Mouse (Mus musculus) neural tube, embryonic 15.5 days (tissue): Measurements from ENCODE around the gene Asap2. TPM values are rescaled to one million over a fixed set of nuclear protein-coding genes. Genes with fewer than 3 reads are reported as not detected.

Experiments used
- ATAC-seq: fragments of 200-750 bp; cut with Nextera tagmentation; 2 replicates; pipeline ENCODE4 v1.8.0; 2017; ENCODE audit warnings: mild to moderate bottlenecking, moderate TSS enrichment, moderate library complexity; ENCODE audit not compliant: low FRiP score
- H3K27ac ChIP-seq: fragments of 300-500 bp; sonication (generic); replicated peaks from 2 replicates; pipeline ENCODE4 v1.5.1; 2015; ENCODE audit warnings: mild to moderate bottlenecking, inconsistent platforms
- H3K27me3 ChIP-seq: fragments of 300-500 bp; sonication (generic); replicated peaks from 2 replicates; pipeline ENCODE4 v1.6.1; 2015; ENCODE audit warnings: inconsistent platforms
- H3K36me3 ChIP-seq: fragments of 300-500 bp; sonication (generic); 2 replicates; pipeline ENCODE4 v1.6.1; 2015; ENCODE audit warnings: inconsistent platforms
- H3K4me1 ChIP-seq: fragments of 300-500 bp; sonication (generic); 2 replicates; pipeline ENCODE4 v1.6.1; 2015; ENCODE audit warnings: inconsistent platforms
- H3K4me2 ChIP-seq: fragments of 300-500 bp; sonication (generic); 2 replicates; pipeline ENCODE4 v1.6.1; 2015; ENCODE audit warnings: inconsistent platforms, mild to moderate bottlenecking, moderate library complexity
- H3K4me3 ChIP-seq: fragments of 300-500 bp; sonication (generic); replicated peaks from 2 replicates; pipeline ENCODE4 v1.5.1; 2015; ENCODE audit warnings: mild to moderate bottlenecking, inconsistent platforms
- H3K9ac ChIP-seq: fragments of 300-500 bp; sonication (generic); replicated peaks from 2 replicates; pipeline ENCODE4 v1.6.1; 2015; ENCODE audit warnings: mild to moderate bottlenecking, inconsistent platforms
- H3K9me3 ChIP-seq: fragments of 300-500 bp; sonication (generic); replicated peaks from 2 replicates; pipeline ENCODE4 v1.6.1; 2016; ENCODE audit warnings: inconsistent platforms
- WGBS: fragments of 180-500 bp; shearing (Covaris S2); methylation state at CpG from one replicate; pipeline ENCODE4 v1.1.7; 2015; ENCODE audit warnings: mixed read lengths; 5-methylcytosine and 5-hydroxymethylcytosine counted together
- polyA plus RNA-seq: library from polyadenylated mRNA; unstranded; fragments of >200 nt; fragmentation: Nextera tagmentation; extraction: Ambion mirVana; gene quantifications from 2 replicates; pipeline ENCODE4 v1.2.1, GENCODE M21; 2015

Asap2 gene
- polyA plus RNA-seq, 1 experiment from 2014 or later = 10.8 TPM

- H3K9ac ChIP-seq = peak overlapping the region; percentile 89
- peak overlapping the region; percentile 67 for H3K4me2 ChIP-seq
- ATAC-seq = peak; percentile 77
- H3K36me3 ChIP-seq = no peaks in the 10 kb centered on the region
- peaks cover 13% of the 10 kb centered on the region for H3K4me1 ChIP-seq
- no peaks in the 10 kb centered on the region for H3K9me3 ChIP-seq
- H3K27me3 ChIP-seq = no peaks in the 10 kb centered on the region
- WGBS = under 1% methylated on average over 17 of the region's 17 CpGs
- H3K27ac ChIP-seq = peak overlapping the region; percentile 90
- H3K4me3 ChIP-seq = peak overlapping the region; percentile 86
These were observed 122.2 kb downstream of the Asap2 start for GRCm38 (mm10) chr12:21112453-21112857.

- H3K36me3 ChIP-seq = no peaks in the 10 kb centered on the region
- 65% methylated on average over 3 of the region's 3 CpGs for WGBS
- H3K4me1 ChIP-seq = peaks cover 14% of the 10 kb centered on the region
- H3K4me2 ChIP-seq = no peak overlapping the region
- no peak overlapping the region for H3K4me3 ChIP-seq
- H3K9me3 ChIP-seq = no peaks in the 10 kb centered on the region
- H3K27me3 ChIP-seq = no peaks in the 10 kb centered on the region
- no peak overlapping the region for H3K27ac ChIP-seq
- H3K9ac ChIP-seq = no peak overlapping the region
- ATAC-seq = 0 out of 2 replicates have a peak, but pooled peaks have one; percentile 63
These were observed 129.2 kb downstream of the Asap2 start for GRCm38 (mm10) chr12:21119446-21119845.

DNA sequence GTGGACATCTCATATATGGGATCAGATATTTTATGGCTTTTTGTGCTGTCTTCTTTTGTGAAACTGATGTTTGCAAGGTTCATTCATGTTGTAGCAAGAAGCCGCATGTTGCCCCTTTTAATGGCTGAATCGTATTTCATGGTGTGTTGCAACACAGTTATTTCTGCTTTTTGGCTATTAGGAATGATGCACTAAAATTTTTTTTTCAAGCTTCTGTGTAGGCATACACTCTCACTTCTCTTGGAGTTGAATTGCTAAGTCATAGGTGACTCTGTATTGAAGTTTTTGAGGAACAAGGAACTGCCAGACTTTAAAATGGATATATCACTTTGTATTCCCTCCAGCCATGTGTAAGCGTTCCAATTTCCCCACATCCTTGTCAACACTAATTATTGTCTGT is 132.6 kb downstream of the Asap2 start:
- ATAC-seq = no peak

DNA sequence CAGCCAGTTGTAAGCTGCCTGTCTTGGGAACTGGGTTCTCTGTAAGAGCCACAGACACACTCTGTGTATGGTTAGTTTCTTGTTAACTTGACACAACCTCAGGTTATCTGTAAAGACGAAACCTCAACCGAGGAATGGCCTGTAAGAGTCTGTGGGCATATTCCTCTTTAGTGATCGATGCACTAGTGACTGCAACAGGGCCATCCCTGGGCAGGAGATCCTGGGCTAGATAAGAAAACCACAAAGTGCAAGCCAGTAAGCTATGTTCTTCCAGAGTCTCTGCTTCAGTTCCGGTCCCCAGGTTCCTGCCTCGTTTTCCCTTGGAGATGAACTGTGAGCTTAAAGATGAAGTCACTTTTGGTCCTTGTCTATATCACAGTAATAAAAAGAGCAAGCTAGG is 133.4 kb downstream of the Asap2 start:
- H3K36me3 ChIP-seq = no peaks in the 10 kb centered on the region
- no peaks in the 10 kb centered on the region for H3K9me3 ChIP-seq
- H3K4me3 ChIP-seq = no peak overlapping the region
- H3K9ac ChIP-seq = no peak overlapping the region
- peaks cover 28% of the 10 kb centered on the region for H3K4me1 ChIP-seq
- H3K27ac ChIP-seq = no peak overlapping the region
- H3K27me3 ChIP-seq = no peaks in the 10 kb centered on the region
- no peak overlapping the region for H3K4me2 ChIP-seq
- 89% methylated on average over 5 of the region's 5 CpGs for WGBS
- ATAC-seq = no peak

More for the DNA sequence above, 132.6 kb downstream of the Asap2 start:
- no peaks in the 10 kb centered on the region for H3K9me3 ChIP-seq
- H3K4me3 ChIP-seq = no peak overlapping the region
- H3K27ac ChIP-seq = no peak overlapping the region
- H3K36me3 ChIP-seq = no peaks in the 10 kb centered on the region
- H3K4me2 ChIP-seq = no peak overlapping the region
- H3K9ac ChIP-seq = no peak overlapping the region
- no peaks in the 10 kb centered on the region for H3K27me3 ChIP-seq
- peaks cover 28% of the 10 kb centered on the region for H3K4me1 ChIP-seq
- 72% methylated on average over 3 of the region's 3 CpGs for WGBS

GRCm38 (mm10) chr12:21125675-21126470 is 135.6 kb downstream of the Asap2 start:
- Histone ChIP-seq H3K4me1 (peaks cover 30% of the 10 kb centered on the region), H3K9me3 (no peaks in the 10 kb centered on the region), H3K4me3 (no peak overlapping the region), H3K36me3 (no peaks in the 10 kb centered on the region), H3K27me3 (no peaks in the 10 kb centered on the region), H3K27ac (peak overlapping the region; percentile 70), H3K4me2 (peak overlapping the region; percentile 3; the same call in 1 of the 2 replicates), H3K9ac (0 out of 2 replicates have a peak overlapping the region, but pooled peaks have one; percentile 26)
- peak; percentile 65 for ATAC-seq
- WGBS = 42% methylated on average over 10 of the region's 10 CpGs

- ATAC-seq = peak; percentile 9
- Histone ChIP-seq H3K4me3 (no peak overlapping the region), H3K4me2 (no peak overlapping the region), H3K4me1 (peaks cover 35% of the 10 kb centered on the region), H3K9me3 (no peaks in the 10 kb centered on the region), H3K27me3 (no peaks in the 10 kb centered on the region), H3K9ac (no peak overlapping the region), H3K27ac (peak overlapping the region; percentile 70; the same call in 1 of the 2 replicates), H3K36me3 (no peaks in the 10 kb centered on the region)
- 76% methylated on average over 4 of the region's 4 CpGs for WGBS
These were observed 136.3 kb downstream of the Asap2 start for GRCm38 (mm10) chr12:21126516-21126915.

DNA sequence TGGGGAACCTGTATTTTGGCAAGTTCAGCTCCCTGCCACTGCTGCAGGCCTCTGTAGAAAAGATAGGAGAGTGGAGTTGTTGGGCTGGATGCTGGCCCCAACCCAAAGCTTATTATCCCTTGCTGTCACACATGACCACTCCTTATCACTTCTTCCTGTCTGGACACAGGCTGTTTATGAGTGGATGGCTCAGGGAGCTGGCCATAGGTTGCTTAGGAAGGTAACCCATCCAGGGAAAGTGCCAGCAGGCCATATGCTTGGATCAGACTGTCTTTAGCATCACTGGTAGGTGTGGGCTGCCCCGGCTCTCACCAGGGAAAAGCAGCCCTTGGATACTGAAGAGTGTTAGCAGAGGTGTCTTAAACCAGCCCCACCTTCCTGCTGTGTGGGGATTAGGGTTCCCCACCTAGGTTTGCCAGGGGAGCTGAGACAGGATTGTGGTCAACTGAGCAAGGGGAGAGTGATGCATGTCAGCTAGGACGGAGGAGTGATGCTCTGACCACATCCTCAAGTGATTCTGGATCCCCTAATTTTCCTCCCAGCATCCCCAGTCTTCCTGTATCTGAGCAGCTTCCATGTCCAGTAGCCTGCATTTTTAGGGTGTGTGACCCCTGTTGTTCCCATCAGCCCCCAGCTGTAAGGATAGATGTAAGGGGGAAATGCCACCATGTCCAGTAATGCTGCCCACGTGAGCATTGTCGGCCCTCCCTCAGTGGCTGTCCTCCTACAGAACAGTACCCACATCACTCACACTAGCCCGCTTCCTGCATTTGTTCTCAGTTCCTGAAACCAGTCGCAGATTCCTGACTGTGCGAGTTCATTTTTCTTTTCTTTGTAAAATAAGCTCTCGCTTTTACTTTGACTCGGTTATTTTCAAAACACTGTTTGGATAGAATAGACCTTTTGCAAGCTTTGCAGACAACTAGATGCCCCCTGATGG is 138.9 kb downstream of the Asap2 start:
- Histone ChIP-seq H3K27ac (no peak overlapping the region), H3K4me1 (peaks cover 62% of the 10 kb centered on the region), H3K36me3 (no peaks in the 10 kb centered on the region), H3K4me3 (no peak overlapping the region), H3K4me2 (no peak overlapping the region), H3K9ac (no peak overlapping the region), H3K9me3 (no peaks in the 10 kb centered on the region), H3K27me3 (no peaks in the 10 kb centered on the region)
- WGBS = 85% methylated on average over 9 of the region's 9 CpGs
- ATAC-seq = no peak

GRCm38 (mm10) chr12:21130274-21130823 is 140.1 kb downstream of the Asap2 start:
- H3K9me3 ChIP-seq = no peaks in the 10 kb centered on the region
- WGBS = 81% methylated on average over 10 of the region's 10 CpGs
- no peak overlapping the region for H3K4me2 ChIP-seq
- H3K27me3 ChIP-seq = no peaks in the 10 kb centered on the region
- H3K9ac ChIP-seq = no peak overlapping the region
- no peak for ATAC-seq
- H3K4me3 ChIP-seq = no peak overlapping the region
- peaks cover 66% of the 10 kb centered on the region for H3K4me1 ChIP-seq
- H3K36me3 ChIP-seq = no peaks in the 10 kb centered on the region
- no peak overlapping the region for H3K27ac ChIP-seq

- WGBS = 32% methylated on average over 10 of the region's 10 CpGs
- no peaks in the 10 kb centered on the region for H3K36me3 ChIP-seq
- no peak overlapping the region for H3K9ac ChIP-seq
- no peak for ATAC-seq
- H3K4me2 ChIP-seq = no peak overlapping the region
- H3K27me3 ChIP-seq = no peaks in the 10 kb centered on the region
- 0 out of 2 replicates have a peak overlapping the region, but pooled peaks have one; percentile 28 for H3K27ac ChIP-seq
- no peak overlapping the region for H3K4me3 ChIP-seq
- H3K4me1 ChIP-seq = peaks cover 66% of the 10 kb centered on the region
- no peaks in the 10 kb centered on the region for H3K9me3 ChIP-seq
These were observed 142.3 kb downstream of the Asap2 start for GRCm38 (mm10) chr12:21132537-21132936.

DNA sequence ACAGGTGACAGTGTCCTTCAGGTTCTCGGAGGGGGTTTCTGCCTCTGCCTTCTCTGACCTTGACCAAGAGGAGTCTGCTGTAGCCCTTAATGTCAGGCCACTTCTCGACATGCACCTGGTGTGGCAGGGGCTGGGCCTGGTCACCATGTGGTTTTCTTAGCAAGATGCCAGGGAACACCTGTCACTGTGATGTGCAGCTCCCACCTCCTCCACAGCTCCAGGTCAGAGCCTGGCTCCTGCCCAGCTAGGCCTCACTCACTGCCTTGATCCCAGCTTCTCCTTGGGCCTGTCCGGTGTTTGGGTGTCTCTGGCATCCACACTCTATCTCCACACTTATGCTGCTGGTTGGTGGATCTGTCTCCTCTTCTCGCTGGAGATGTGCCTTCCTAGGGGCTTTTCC is 142.8 kb downstream of the Asap2 start:
- H3K9ac ChIP-seq = no peak overlapping the region
- H3K27ac ChIP-seq = no peak overlapping the region
- no peak overlapping the region for H3K4me2 ChIP-seq
- H3K4me3 ChIP-seq = no peak overlapping the region
- H3K36me3 ChIP-seq = no peaks in the 10 kb centered on the region
- peaks cover 68% of the 10 kb centered on the region for H3K4me1 ChIP-seq
- 72% methylated on average over 4 of the region's 4 CpGs for WGBS
- no peak for ATAC-seq
- no peaks in the 10 kb centered on the region for H3K9me3 ChIP-seq
- H3K27me3 ChIP-seq = no peaks in the 10 kb centered on the region

GRCm38 (mm10) chr12:21133972-21134859 is 144.0 kb downstream of the Asap2 start:
- Histone ChIP-seq H3K36me3 (no peaks in the 10 kb centered on the region), H3K27me3 (no peaks in the 10 kb centered on the region), H3K4me1 (peaks cover 74% of the 10 kb centered on the region), H3K4me2 (no peak overlapping the region), H3K4me3 (no peak overlapping the region), H3K9me3 (no peaks in the 10 kb centered on the region), H3K27ac (no peak overlapping the region), H3K9ac (no peak overlapping the region)
- WGBS = 44% methylated on average over 17 of the region's 17 CpGs
- no peak for ATAC-seq
